Mouse (Mus musculus): ENCODE results near the gene Nacc2. TPM values are rescaled to one million over a fixed set of nuclear protein-coding genes. Genes with fewer than 3 reads are reported as not detected.

Gene Nacc2
- polyA plus RNA-seq, 1 experiment from 2014 or later, result 3.2 TPM

GRCm38 (mm10) chr2:26118584-26119309, 4.3 kb downstream of the Nacc2 start:
- Histone ChIP-seq H3K9ac (no peak overlapping the region; the same call in 1 of the 2 replicates), H3K36me3 (no peaks in the 10 kb centered on the region), H3K4me3 (no peak overlapping the region), H3K4me2 (peak overlapping the region; percentile 21), H3K4me1 (peaks cover 57% of the 10 kb centered on the region), H3K9me3 (replicated peaks) (no peaks in the 10 kb centered on the region), H3K27me3 (replicated peaks) (peaks cover 79% of the 10 kb centered on the region), H3K27ac (no peak overlapping the region)
- ATAC-seq, result no peak; the same call in 1 of the 2 replicates
- 58% methylated on average over 4 of the region's 4 CpGs for WGBS (ENCODE audit: insufficient replicate concordance)

- Histone ChIP-seq H3K36me3 (no peaks in the 10 kb centered on the region), H3K4me2 (no peak overlapping the region), H3K4me3 (no peak overlapping the region), H3K27me3 (replicated peaks) (peaks cover 79% of the 10 kb centered on the region), H3K27ac (no peak overlapping the region), H3K4me1 (peaks cover 49% of the 10 kb centered on the region), H3K9me3 (replicated peaks) (no peaks in the 10 kb centered on the region), H3K9ac (no peak overlapping the region)
- 75% methylated on average over 1 of the region's 1 CpGs for WGBS (ENCODE audit: insufficient replicate concordance)
- no peak for ATAC-seq
Measured at GRCm38 (mm10) chr2:26117580-26117979, 5.4 kb downstream of the Nacc2 start.

GRCm38 (mm10) chr2:26116550-26116949, 6.5 kb downstream of the Nacc2 start:
- H3K27ac ChIP-seq, result no peak overlapping the region
- peaks cover 38% of the 10 kb centered on the region for H3K4me1 ChIP-seq
- no peak overlapping the region for H3K4me2 ChIP-seq
- no peaks in the 10 kb centered on the region for H3K9me3 ChIP-seq (replicated peaks)
- H3K36me3 ChIP-seq, result no peaks in the 10 kb centered on the region
- WGBS (ENCODE audit: insufficient replicate concordance), result 44% methylated on average over 3 of the region's 3 CpGs
- H3K27me3 ChIP-seq (replicated peaks), result peaks cover 79% of the 10 kb centered on the region
- ATAC-seq, result 0 out of 2 replicates have a peak, but pooled peaks have one; percentile 24
- no peak overlapping the region for H3K9ac ChIP-seq
- no peak overlapping the region for H3K4me3 ChIP-seq

GRCm38 (mm10) chr2:26115215-26115614, 7.8 kb downstream of the Nacc2 start:
- peaks cover 76% of the 10 kb centered on the region for H3K27me3 ChIP-seq (replicated peaks)
- H3K4me1 ChIP-seq, result peaks cover 32% of the 10 kb centered on the region
- H3K36me3 ChIP-seq, result no peaks in the 10 kb centered on the region
- H3K9me3 ChIP-seq (replicated peaks), result no peaks in the 10 kb centered on the region
- 71% methylated on average over 6 of the region's 6 CpGs for WGBS (ENCODE audit: insufficient replicate concordance)
- no peak overlapping the region for H3K4me2 ChIP-seq
- H3K9ac ChIP-seq, result no peak overlapping the region
- ATAC-seq, result no peak
- H3K4me3 ChIP-seq, result no peak overlapping the region
- no peak overlapping the region for H3K27ac ChIP-seq

- H3K9ac ChIP-seq, result no peak overlapping the region
- no peaks in the 10 kb centered on the region for H3K36me3 ChIP-seq
- no peak overlapping the region for H3K4me3 ChIP-seq
- no peak for ATAC-seq
- WGBS (ENCODE audit: insufficient replicate concordance), result 75% methylated on average over 6 of the region's 6 CpGs
- no peak overlapping the region for H3K4me2 ChIP-seq
- no peaks in the 10 kb centered on the region for H3K9me3 ChIP-seq (replicated peaks)
- H3K27me3 ChIP-seq (replicated peaks), result peaks cover 59% of the 10 kb centered on the region
- no peaks in the 10 kb centered on the region for H3K4me1 ChIP-seq
- no peak overlapping the region for H3K27ac ChIP-seq
Measured at GRCm38 (mm10) chr2:26108237-26108636, 14.8 kb downstream of the Nacc2 start.

- H3K4me1 ChIP-seq, result no peaks in the 10 kb centered on the region
- no peaks in the 10 kb centered on the region for H3K9me3 ChIP-seq (replicated peaks)
- 70% methylated on average over 8 of the region's 8 CpGs for WGBS (ENCODE audit: insufficient replicate concordance)
- H3K36me3 ChIP-seq, result no peaks in the 10 kb centered on the region
- H3K4me3 ChIP-seq, result no peak overlapping the region
- no peak for ATAC-seq
- peaks cover 47% of the 10 kb centered on the region for H3K27me3 ChIP-seq (replicated peaks)
- no peak overlapping the region for H3K27ac ChIP-seq
- H3K9ac ChIP-seq, result no peak overlapping the region
- H3K4me2 ChIP-seq, result no peak overlapping the region
Measured at GRCm38 (mm10) chr2:26107011-26107410, 16.0 kb downstream of the Nacc2 start.

GRCm38 (mm10) chr2:26106233-26106632, 16.8 kb downstream of the Nacc2 start:
- H3K27ac ChIP-seq, result no peak overlapping the region
- no peak overlapping the region for H3K4me3 ChIP-seq
- H3K36me3 ChIP-seq, result no peaks in the 10 kb centered on the region
- WGBS (ENCODE audit: insufficient replicate concordance), result 54% methylated on average over 2 of the region's 2 CpGs
- no peaks in the 10 kb centered on the region for H3K9me3 ChIP-seq (replicated peaks)
- no peaks in the 10 kb centered on the region for H3K4me1 ChIP-seq
- no peak overlapping the region for H3K4me2 ChIP-seq
- H3K9ac ChIP-seq, result no peak overlapping the region
- ATAC-seq, result no peak
- peaks cover 42% of the 10 kb centered on the region for H3K27me3 ChIP-seq (replicated peaks)

- peaks cover 15% of the 10 kb centered on the region for H3K4me1 ChIP-seq
- H3K36me3 ChIP-seq, result no peaks in the 10 kb centered on the region
- no peak overlapping the region for H3K9ac ChIP-seq
- H3K4me3 ChIP-seq, result no peak overlapping the region
- H3K27me3 ChIP-seq (replicated peaks), result peaks cover 8% of the 10 kb centered on the region; the same call in 1 of the 2 replicates
- H3K4me2 ChIP-seq, result no peak overlapping the region
- no peaks in the 10 kb centered on the region for H3K9me3 ChIP-seq (replicated peaks)
- H3K27ac ChIP-seq, result no peak overlapping the region
- no peak for ATAC-seq
- 56% methylated on average over 4 of the region's 4 CpGs for WGBS (ENCODE audit: insufficient replicate concordance)
Measured at GRCm38 (mm10) chr2:26100296-26100695, 22.7 kb downstream of the Nacc2 start.

- peaks cover 15% of the 10 kb centered on the region for H3K4me1 ChIP-seq
- 67% methylated on average over 1 of the region's 1 CpGs for WGBS (ENCODE audit: insufficient replicate concordance)
- H3K27me3 ChIP-seq (replicated peaks), result peaks cover 12% of the 10 kb centered on the region; the same call in 1 of the 2 replicates
- no peak overlapping the region for H3K4me3 ChIP-seq
- no peak overlapping the region for H3K27ac ChIP-seq
- H3K9me3 ChIP-seq (replicated peaks), result no peaks in the 10 kb centered on the region
- ATAC-seq, result peak; percentile 58
- H3K9ac ChIP-seq, result no peak overlapping the region
- H3K36me3 ChIP-seq, result no peaks in the 10 kb centered on the region
- no peak overlapping the region for H3K4me2 ChIP-seq
Measured at GRCm38 (mm10) chr2:26099851-26100250, 23.2 kb downstream of the Nacc2 start.

- no peaks in the 10 kb centered on the region for H3K9me3 ChIP-seq (replicated peaks)
- WGBS (ENCODE audit: insufficient replicate concordance), result 80% methylated on average over 5 of the region's 5 CpGs
- H3K27ac ChIP-seq, result no peak overlapping the region
- no peak overlapping the region for H3K4me3 ChIP-seq
- no peak overlapping the region for H3K4me2 ChIP-seq
- peaks cover 15% of the 10 kb centered on the region for H3K4me1 ChIP-seq
- H3K27me3 ChIP-seq (replicated peaks), result peaks cover 18% of the 10 kb centered on the region
- no peaks in the 10 kb centered on the region for H3K36me3 ChIP-seq
- ATAC-seq, result no peak
- H3K9ac ChIP-seq, result no peak overlapping the region
Measured at GRCm38 (mm10) chr2:26099260-26099659, 23.8 kb downstream of the Nacc2 start.

- Histone ChIP-seq H3K27me3 (replicated peaks) (peaks cover 72% of the 10 kb centered on the region), H3K27ac (no peak overlapping the region), H3K9me3 (replicated peaks) (no peaks in the 10 kb centered on the region), H3K9ac (no peak overlapping the region), H3K4me2 (no peak overlapping the region), H3K4me1 (peaks cover 27% of the 10 kb centered on the region), H3K36me3 (no peaks in the 10 kb centered on the region), H3K4me3 (no peak overlapping the region)
- WGBS (ENCODE audit: insufficient replicate concordance), result 68% methylated on average over 7 of the region's 7 CpGs
- ATAC-seq, result no peak
Measured at GRCm38 (mm10) chr2:26093897-26094296, 29.1 kb downstream of the Nacc2 start.

GRCm38 (mm10) chr2:26091771-26092393, 31.1 kb downstream of the Nacc2 start:
- Histone ChIP-seq H3K4me1 (peaks cover 48% of the 10 kb centered on the region), H3K36me3 (no peaks in the 10 kb centered on the region), H3K9ac (peak overlapping the region; percentile 51), H3K27me3 (replicated peaks) (peaks cover 73% of the 10 kb centered on the region), H3K9me3 (replicated peaks) (no peaks in the 10 kb centered on the region), H3K4me2 (peak overlapping the region; percentile 78), H3K4me3 (peak overlapping the region; percentile 56), H3K27ac (no peak overlapping the region; the same call in 1 of the 2 replicates)
- ATAC-seq, result no peak
- 3% methylated on average over 24 of the region's 24 CpGs for WGBS (ENCODE audit: insufficient replicate concordance)

Measured in liver, embryonic 12.5 days (tissue).